Mouse (Mus musculus) kidney, adult 9 months (tissue): Measurements from ENCODE around the gene Chst11.
A peak's percentile ranks its signal among the peaks of the same experiment; 100 is the strongest.

Experiments used
- DNase-seq: peaks from one replicate; pipeline ENCODE4 v3.0.0; 2022

Gene Chst11

GRCm38 (mm10) chr10:83185121-83185520 lies 199.8 kb downstream of the Chst11 start:
- peak; percentile 82 for DNase-seq

DNA sequence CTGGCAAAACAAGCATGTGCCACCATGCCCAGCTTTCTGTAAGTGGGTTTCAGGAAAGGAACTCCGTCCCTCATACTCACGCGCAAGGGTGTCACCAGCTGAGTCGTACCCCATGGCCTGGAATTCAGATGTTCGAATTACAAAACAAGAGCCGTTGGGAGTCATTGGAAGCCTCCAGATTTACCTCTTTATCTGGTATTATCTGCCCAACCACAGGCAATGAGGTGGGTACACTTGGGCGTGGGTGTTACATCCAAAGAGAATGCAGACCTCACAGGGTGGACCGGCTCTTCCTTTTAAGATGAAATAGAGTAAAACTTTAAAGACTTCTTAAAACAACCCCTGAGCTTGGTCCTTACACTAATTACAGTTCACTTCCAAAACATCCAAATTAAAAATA lies 200.9 kb downstream of the Chst11 start:
- DNase-seq = no peak

- DNase-seq = no peak
These were observed 201.7 kb downstream of the Chst11 start for GRCm38 (mm10) chr10:83186984-83187383.

DNA sequence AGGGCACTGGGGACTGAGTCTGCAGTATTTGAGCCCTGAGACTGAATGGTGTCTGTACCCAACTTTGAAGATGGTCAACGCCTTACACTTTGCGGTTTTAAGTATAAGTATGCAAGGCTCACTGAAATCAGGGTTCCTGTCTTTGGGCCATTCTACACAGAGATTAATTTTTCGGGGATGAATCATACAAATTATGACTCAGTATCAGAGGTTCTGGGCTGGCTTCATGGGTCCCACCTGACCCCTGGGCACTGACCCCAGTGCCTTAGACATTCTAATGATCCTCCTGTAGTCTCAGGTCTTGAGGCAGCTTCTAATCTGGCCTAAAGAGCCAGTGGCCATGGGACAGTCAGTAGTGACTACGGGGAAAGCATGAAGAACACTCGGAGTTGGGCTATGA lies 203.8 kb downstream of the Chst11 start:
- no peak for DNase-seq

- peak; percentile 82 for DNase-seq
These were observed 206.2 kb downstream of the Chst11 start for GRCm38 (mm10) chr10:83191476-83191875.

GRCm38 (mm10) chr10:83191982-83192381 lies 206.7 kb downstream of the Chst11 start:
- DNase-seq = no peak

DNA sequence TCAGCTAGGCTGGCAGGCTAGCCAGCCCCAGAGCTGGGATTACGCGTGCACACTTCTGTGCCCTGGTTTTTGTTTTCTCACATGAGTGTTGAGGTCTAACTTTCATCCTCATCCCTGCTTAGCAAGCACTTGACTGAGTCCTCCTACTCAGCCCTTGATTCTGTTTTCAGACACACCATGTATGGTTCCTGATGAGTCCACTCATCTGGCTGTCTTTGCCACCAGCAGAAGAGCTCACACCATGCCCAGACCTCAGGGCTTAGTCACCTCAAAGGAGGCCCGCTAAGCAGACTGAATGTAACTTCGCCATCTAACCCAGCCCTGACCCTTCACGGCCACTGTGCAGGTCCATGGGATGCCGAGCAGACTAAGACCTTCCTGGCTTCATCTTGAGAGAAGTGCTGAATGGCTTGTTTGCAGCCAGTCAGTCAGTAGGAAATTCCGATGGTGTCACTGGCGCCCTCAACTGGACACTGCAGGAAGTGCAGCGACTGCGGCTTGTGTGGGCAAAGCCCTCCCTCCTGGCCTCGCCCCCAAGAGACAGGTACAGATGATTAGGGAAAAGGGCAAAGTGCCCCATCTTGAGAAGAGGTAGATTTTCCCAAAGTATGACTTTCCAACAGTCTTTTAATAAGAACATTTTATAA lies 212.5 kb downstream of the Chst11 start:
- peak; percentile 89 for DNase-seq

GRCm38 (mm10) chr10:83198692-83199091 lies 213.4 kb downstream of the Chst11 start:
- no peak for DNase-seq

DNA sequence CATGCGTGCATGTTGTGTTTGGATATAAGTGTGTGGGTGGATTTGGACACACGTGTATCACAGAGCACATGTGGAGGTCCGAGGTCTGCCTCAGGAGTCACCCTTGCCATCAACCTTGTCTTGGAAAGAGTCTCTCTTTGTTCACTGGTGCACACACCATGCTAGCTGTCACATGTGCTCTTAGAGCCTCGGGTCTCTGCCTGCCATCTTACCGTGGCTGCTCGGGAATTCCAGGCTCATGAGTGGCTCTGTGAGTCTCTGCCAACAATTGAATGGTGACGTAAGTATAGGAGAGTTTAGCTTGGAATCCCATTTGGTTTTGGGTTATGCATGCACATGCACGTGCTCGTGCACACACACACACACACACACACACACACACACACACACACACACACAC lies 214.0 kb downstream of the Chst11 start:
- DNase-seq = no peak

- DNase-seq = no peak
These were observed 216.2 kb downstream of the Chst11 start for GRCm38 (mm10) chr10:83201525-83201924.

- no peak for DNase-seq
These were observed 217.8 kb downstream of the Chst11 start for GRCm38 (mm10) chr10:83202906-83203702.

DNA sequence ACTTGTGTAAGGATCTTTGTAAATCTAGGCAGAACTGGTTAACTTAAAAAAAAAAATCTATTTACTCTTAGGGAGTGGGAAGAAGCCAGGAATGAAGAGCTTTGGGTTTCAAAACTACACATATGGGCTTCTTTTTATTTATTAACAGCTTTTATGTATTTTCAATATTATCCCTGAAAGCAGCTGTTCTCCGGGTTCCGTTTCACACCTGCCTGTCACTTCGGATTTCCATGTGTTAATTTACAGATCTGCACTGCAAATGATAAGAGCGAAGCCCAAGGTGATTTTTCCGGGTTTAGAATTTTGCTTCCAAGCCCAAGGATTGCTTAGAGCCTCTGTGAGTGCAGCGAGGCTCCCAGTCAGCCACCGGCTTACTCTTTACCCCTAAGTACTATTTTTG lies 223.1 kb downstream of the Chst11 start:
- DNase-seq = no peak

DNA sequence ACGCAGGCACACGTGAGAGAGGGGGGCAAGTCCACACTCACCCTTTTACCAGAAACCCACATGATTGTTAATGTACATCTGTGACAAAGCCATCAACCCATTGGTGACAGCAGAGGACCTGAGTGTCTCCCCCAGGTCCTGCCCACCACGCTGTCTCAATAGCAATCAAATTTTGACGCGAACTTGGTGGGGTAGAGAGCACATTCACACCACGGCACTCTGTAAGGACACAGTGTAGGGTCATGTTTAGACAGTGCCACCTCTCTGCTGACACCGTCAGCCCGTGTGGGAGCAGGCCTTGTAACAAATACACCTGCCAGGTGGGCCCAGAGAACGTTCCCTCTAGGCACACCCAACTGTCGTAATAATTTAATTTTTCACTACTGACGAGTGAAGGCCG lies 224.1 kb downstream of the Chst11 start:
- DNase-seq = no peak

GRCm38 (mm10) chr10:83210122-83210521 lies 224.8 kb downstream of the Chst11 start:
- no peak for DNase-seq

DNA sequence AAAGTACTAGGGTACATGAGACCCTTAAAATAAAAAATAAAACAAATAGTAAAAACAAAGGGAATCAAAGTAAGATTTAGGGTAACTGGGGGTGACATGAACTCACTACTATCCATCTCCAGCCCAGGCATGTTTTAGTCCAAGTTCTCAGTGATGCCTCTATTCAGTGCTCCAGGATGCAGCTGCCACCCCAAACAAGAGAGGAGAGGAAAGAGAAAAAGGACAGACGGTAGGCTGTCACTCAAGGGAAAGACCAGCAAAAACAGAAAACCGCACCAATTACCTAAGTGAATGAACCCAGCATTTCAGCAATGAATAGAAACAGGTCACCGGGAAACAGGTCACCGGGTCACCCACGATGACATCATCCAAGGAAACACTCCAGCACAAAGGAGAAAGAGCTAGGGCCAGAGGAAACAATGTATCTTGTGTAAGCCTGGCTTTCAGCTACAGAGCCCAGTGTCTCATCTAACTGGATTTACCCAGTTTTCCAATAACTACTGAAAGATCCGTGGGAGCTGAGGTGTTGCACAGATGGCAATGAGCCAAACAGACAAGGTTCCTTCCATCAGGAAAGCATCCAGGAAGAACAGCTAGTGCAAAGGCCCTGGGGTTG lies 225.8 kb downstream of the Chst11 start:
- DNase-seq = no peak

DNA sequence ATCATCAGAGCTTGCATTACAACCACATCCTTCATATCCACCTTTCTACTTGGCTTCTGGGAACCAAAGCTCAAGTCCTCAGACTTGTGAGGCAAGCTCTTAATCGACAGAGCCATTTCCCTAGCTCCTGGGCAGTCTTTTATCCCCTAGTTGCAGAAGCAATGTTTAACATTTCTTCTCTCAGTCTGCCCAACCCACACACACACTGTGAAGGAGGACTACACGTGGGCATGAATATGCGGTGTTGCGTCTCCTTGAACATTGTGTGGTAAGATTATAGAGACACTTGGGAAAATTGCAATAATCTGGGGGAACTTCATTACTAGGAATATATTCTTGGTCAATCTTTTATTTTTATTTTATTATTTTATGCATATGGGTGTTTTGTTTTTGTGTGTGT lies 227.3 kb downstream of the Chst11 start:
- DNase-seq = no peak

- DNase-seq = no peak
These were observed 230.3 kb downstream of the Chst11 start for GRCm38 (mm10) chr10:83215559-83215958.

- DNase-seq = no peak
These were observed 232.0 kb downstream of the Chst11 start for GRCm38 (mm10) chr10:83217256-83217655.

GRCm38 (mm10) chr10:83218778-83219177 lies 233.5 kb downstream of the Chst11 start:
- no peak for DNase-seq

- DNase-seq = peak; percentile 62
These were observed 234.4 kb downstream of the Chst11 start for GRCm38 (mm10) chr10:83219729-83220128.

- no peak for DNase-seq
These were observed 234.9 kb downstream of the Chst11 start for GRCm38 (mm10) chr10:83220217-83220616.

DNA sequence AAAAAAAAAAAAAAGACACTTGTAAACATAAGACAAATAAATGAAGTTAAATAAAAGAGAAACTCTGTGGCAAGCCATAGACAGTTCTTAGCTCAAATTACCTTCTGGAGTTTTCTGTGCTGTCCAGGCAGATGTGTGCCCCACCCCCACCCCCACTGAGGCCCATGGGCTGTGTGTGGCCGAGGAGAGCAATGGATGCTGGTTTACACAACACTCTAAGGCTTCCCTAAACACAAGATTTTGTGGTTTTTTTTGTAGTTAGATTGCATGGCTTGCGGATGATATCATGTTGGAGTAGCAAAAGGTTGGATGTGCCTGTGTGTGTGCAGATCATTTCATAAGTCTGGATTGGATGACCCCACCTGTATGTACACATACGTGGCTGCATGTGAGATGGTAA lies 235.5 kb downstream of the Chst11 start:
- DNase-seq = no peak

- DNase-seq = peak; percentile 28
These were observed 239.7 kb downstream of the Chst11 start for GRCm38 (mm10) chr10:83224999-83225398.

GRCm38 (mm10) chr10:83228626-83229025 lies 243.3 kb downstream of the Chst11 start:
- DNase-seq = no peak
